Mouse (Mus musculus) kidney, adult 18-20 months (tissue): ENCODE data around the gene Snx25.
"Not testable (repeated sequence)": the region's sequence is repeated elsewhere in the genome, so short reads cannot be mapped to it uniquely, and the experiment has no call there.

Experiments used
- DNase-seq: peaks from one replicate; pipeline ENCODE4 v3.0.0; 2021

Gene Snx25

GRCm38 (mm10) chr8:46135546-46135945 lies 16.4 kb downstream of the Snx25 start:
- DNase-seq = not testable (repeated sequence)

GRCm38 (mm10) chr8:46130426-46130825 lies 21.5 kb downstream of the Snx25 start:
- no peak for DNase-seq

GRCm38 (mm10) chr8:46122498-46122897 lies 29.5 kb downstream of the Snx25 start:
- no peak for DNase-seq

GRCm38 (mm10) chr8:46119176-46119575 lies 32.8 kb downstream of the Snx25 start:
- DNase-seq = no peak

- no peak for DNase-seq
Measured at GRCm38 (mm10) chr8:46117172-46117571, 34.8 kb downstream of the Snx25 start.

- DNase-seq = not testable (repeated sequence)
Measured at GRCm38 (mm10) chr8:46113421-46114170, 38.4 kb downstream of the Snx25 start.

- no peak for DNase-seq
Measured at GRCm38 (mm10) chr8:46107690-46108089, 44.3 kb downstream of the Snx25 start.

GRCm38 (mm10) chr8:46103434-46103833 lies 48.5 kb downstream of the Snx25 start:
- DNase-seq = no peak

- peak; percentile 17 for DNase-seq
Measured at GRCm38 (mm10) chr8:46092667-46093360, 59.1 kb downstream of the Snx25 start.

- no peak for DNase-seq
Measured at GRCm38 (mm10) chr8:46083141-46083540, 68.8 kb downstream of the Snx25 start.

GRCm38 (mm10) chr8:46081030-46081429 lies 70.9 kb downstream of the Snx25 start:
- no peak for DNase-seq

- DNase-seq = no peak
Measured at GRCm38 (mm10) chr8:46078866-46079265, 73.1 kb downstream of the Snx25 start.

- no peak for DNase-seq
Measured at GRCm38 (mm10) chr8:46075223-46075622, 76.7 kb downstream of the Snx25 start.

GRCm38 (mm10) chr8:46073540-46074140 lies 78.3 kb downstream of the Snx25 start:
- no peak for DNase-seq

- DNase-seq = no peak
Measured at GRCm38 (mm10) chr8:46072798-46073197, 79.2 kb downstream of the Snx25 start.

- no peak for DNase-seq
Measured at GRCm38 (mm10) chr8:46040260-46040659, 111.7 kb downstream of the Snx25 start.

- DNase-seq = no peak
Measured at GRCm38 (mm10) chr8:46039666-46040065, 112.3 kb downstream of the Snx25 start.

GRCm38 (mm10) chr8:46036217-46036616 lies 115.7 kb downstream of the Snx25 start:
- DNase-seq = peak; percentile 34

GRCm38 (mm10) chr8:46024392-46024791 lies 127.6 kb downstream of the Snx25 start:
- DNase-seq = no peak

- no peak for DNase-seq
Measured at GRCm38 (mm10) chr8:46022758-46023157, 129.2 kb downstream of the Snx25 start.

- DNase-seq = no peak
Measured at GRCm38 (mm10) chr8:46022203-46022602, 129.8 kb downstream of the Snx25 start.

- DNase-seq = peak; percentile 56
Measured at GRCm38 (mm10) chr8:46010746-46011680, 140.9 kb downstream of the Snx25 start.

GRCm38 (mm10) chr8:46010306-46010705 lies 141.7 kb downstream of the Snx25 start:
- no peak for DNase-seq
